Mouse (Mus musculus) heart, postnatal 0 days (tissue): Measurements from ENCODE around the gene Adck2. TPM values are rescaled to one million over a fixed set of nuclear protein-coding genes. Genes with fewer than 3 reads are reported as not detected.

Source experiments
- ATAC-seq: fragments of 200-750 bp; cut with Nextera tagmentation; 2 replicates; pipeline ENCODE4 v1.8.0; 2017; ENCODE audit warnings: low read depth, moderate number of reproducible peaks, moderate library complexity; ENCODE audit not compliant: insufficient read depth
- DNase-seq: peaks from one replicate; pipeline ENCODE4 v3.0.0-alpha.2; 2016; ENCODE audit warnings: low spot score
- H3K27ac ChIP-seq: fragments of 300-500 bp; sonication (generic); 2 replicates; pipeline ENCODE4 v1.5.1; 2014; ENCODE audit warnings: low read depth, mild to moderate bottlenecking
- H3K27me3 ChIP-seq: fragments of 300-500 bp; sonication (generic); 2 replicates; pipeline ENCODE4 v1.6.1; 2014; ENCODE audit warnings: low read length, mixed read lengths; ENCODE audit not compliant: control insufficient read depth, insufficient read depth
- H3K36me3 ChIP-seq: fragments of 300-500 bp; sonication (generic); replicated peaks from 2 replicates; pipeline ENCODE4 v1.6.1; 2014; ENCODE audit warnings: low read length, mixed read lengths; ENCODE audit not compliant: control insufficient read depth, insufficient read depth
- H3K4me1 ChIP-seq: fragments of 300-500 bp; sonication (generic); 2 replicates; pipeline ENCODE4 v1.6.1; 2014; ENCODE audit warnings: antibody characterized with exemption; ENCODE audit not compliant: control insufficient read depth, insufficient read depth
- H3K4me2 ChIP-seq: fragments of 300-500 bp; sonication (generic); 2 replicates; pipeline ENCODE4 v1.6.1; 2014; ENCODE audit warnings: low read depth, mild to moderate bottlenecking, low read length, moderate library complexity
- H3K4me3 ChIP-seq: fragments of 300-500 bp; sonication (generic); 2 replicates; pipeline ENCODE4 v1.5.1; 2014; ENCODE audit warnings: low read depth, low read length
- H3K9ac ChIP-seq: fragments of 300-500 bp; sonication (generic); replicated peaks from 2 replicates; pipeline ENCODE4 v1.6.1; 2014; ENCODE audit warnings: low read depth, low read length, mixed read lengths
- H3K9me3 ChIP-seq: fragments of 300-500 bp; sonication (generic); replicated peaks from 2 replicates; pipeline ENCODE4 v1.6.1; 2016; ENCODE audit warnings: low read length; ENCODE audit not compliant: control insufficient read depth
- CTCF ChIP-seq: IDR thresholded peaks from 2 replicates; pipeline ENCODE4 v1.5.1; 2016; ENCODE audit warnings: antibody characterized with exemption, control low read depth, low read depth
- EP300 ChIP-seq: IDR thresholded peaks from 2 replicates; pipeline ENCODE4 v1.6.1; 2016; ENCODE audit warnings: antibody characterized with exemption, low read depth
- WGBS: fragments of 180-500 bp; shearing (Covaris S2); extraction: QIAGEN DNeasy Blood & Tissue Kit; methylation state at CpG from one replicate; pipeline ENCODE4 v1.1.7; 2014; 5-methylcytosine and 5-hydroxymethylcytosine counted together
- polyA plus RNA-seq: library from polyadenylated mRNA; unstranded; fragments of >200 nt; fragmentation: Nextera tagmentation; extraction: Ambion mirVana; gene quantifications from 2 replicates; pipeline ENCODE4 v1.2.1, GENCODE M21; 2015
- total RNA-seq: library from RNA; depleted of rRNA; stranded (reverse); fragments of >200 nt; gene quantifications from 2 replicates; pipeline ENCODE4 v1.2.3, GENCODE M21; 2014; ENCODE audit warnings: low replicate concordance

Gene Adck2
- total and polyA plus RNA-seq, 2 experiments from 2014 or later: 22.4 to 24.4 TPM

- WGBS: 92% methylated on average over 3 of the region's 3 CpGs
- no peak for DNase-seq
- Histone ChIP-seq H3K27ac (no peak overlapping the region), H3K9ac (no peak overlapping the region), H3K9me3 (no peaks in the 10 kb centered on the region), H3K36me3 (peaks cover 55% of the 10 kb centered on the region), H3K4me3 (no peak overlapping the region), H3K4me1 (0 out of 2 replicates have a peak, but pooled peaks cover 7% of the 10 kb centered on the region), H3K27me3 (no peaks in the 10 kb centered on the region), H3K4me2 (no peak overlapping the region)
- TF ChIP-seq EP300 (no peak), CTCF (no peak)
- ATAC-seq: no peak
These were observed 27.2 kb downstream of the Adck2 start for GRCm38 (mm10) chr6:39600851-39601250.

- ATAC-seq: no peak
- WGBS: 76% methylated on average over 3 of the region's 3 CpGs
- Histone ChIP-seq H3K9me3 (no peaks in the 10 kb centered on the region), H3K4me2 (no peak overlapping the region), H3K27me3 (no peaks in the 10 kb centered on the region), H3K27ac (no peak overlapping the region), H3K4me1 (0 out of 2 replicates have a peak, but pooled peaks cover 13% of the 10 kb centered on the region), H3K36me3 (peaks cover 46% of the 10 kb centered on the region), H3K9ac (no peak overlapping the region), H3K4me3 (no peak overlapping the region)
- DNase-seq: no peak
- TF ChIP-seq CTCF: no peak
- TF ChIP-seq EP300: no peak
These were observed 28.2 kb downstream of the Adck2 start for GRCm38 (mm10) chr6:39601828-39602227.

GRCm38 (mm10) chr6:39604565-39604964 is 30.9 kb downstream of the Adck2 start:
- no peak overlapping the region for H3K4me3 ChIP-seq
- H3K27ac ChIP-seq: no peak overlapping the region
- 83% methylated on average over 5 of the region's 5 CpGs for WGBS
- H3K4me2 ChIP-seq: no peak overlapping the region
- H3K9me3 ChIP-seq: no peaks in the 10 kb centered on the region
- TF ChIP-seq EP300 (no peak), CTCF (no peak)
- no peak for DNase-seq
- H3K36me3 ChIP-seq: peaks cover 29% of the 10 kb centered on the region
- no peak overlapping the region for H3K9ac ChIP-seq
- no peaks in the 10 kb centered on the region for H3K27me3 ChIP-seq
- H3K4me1 ChIP-seq: 0 out of 2 replicates have a peak, but pooled peaks cover 13% of the 10 kb centered on the region
- no peak for ATAC-seq

- no peak overlapping the region for H3K4me3 ChIP-seq
These were observed 32.4 kb downstream of the Adck2 start for GRCm38 (mm10) chr6:39606056-39606455.

GRCm38 (mm10) chr6:39606862-39607261 is 33.2 kb downstream of the Adck2 start:
- TF ChIP-seq CTCF (no peak), EP300 (no peak)
- WGBS: 39% methylated on average over 3 of the region's 3 CpGs
- Histone ChIP-seq H3K36me3 (peaks cover 19% of the 10 kb centered on the region), H3K4me2 (no peak overlapping the region), H3K9ac (no peak overlapping the region), H3K27ac (no peak overlapping the region), H3K9me3 (no peaks in the 10 kb centered on the region), H3K27me3 (no peaks in the 10 kb centered on the region), H3K4me1 (0 out of 2 replicates have a peak, but pooled peaks cover 13% of the 10 kb centered on the region), H3K4me3 (no peak overlapping the region)
- DNase-seq (no peak), ATAC-seq (no peak)

More at GRCm38 (mm10) chr6:39606056-39606455, 32.4 kb downstream of the Adck2 start:
- Histone ChIP-seq H3K4me2 (no peak overlapping the region), H3K9me3 (no peaks in the 10 kb centered on the region), H3K4me1 (0 out of 2 replicates have a peak, but pooled peaks cover 13% of the 10 kb centered on the region), H3K9ac (no peak overlapping the region), H3K27ac (no peak overlapping the region), H3K27me3 (no peaks in the 10 kb centered on the region), H3K36me3 (peaks cover 19% of the 10 kb centered on the region)
- DNase-seq (no peak), ATAC-seq (no peak)
- no peak for TF ChIP-seq EP300
- no peak for TF ChIP-seq CTCF
- WGBS: 28% methylated on average over 6 of the region's 6 CpGs

- no peak overlapping the region for H3K4me2 ChIP-seq
- no peak overlapping the region for H3K9ac ChIP-seq
- TF ChIP-seq EP300: no peak
- no peak for TF ChIP-seq CTCF
- no peak for ATAC-seq
- no peak overlapping the region for H3K4me3 ChIP-seq
- H3K9me3 ChIP-seq: no peaks in the 10 kb centered on the region
- 37% methylated on average over 5 of the region's 5 CpGs for WGBS
- 0 out of 2 replicates have a peak, but pooled peaks cover 13% of the 10 kb centered on the region for H3K4me1 ChIP-seq
- peaks cover 22% of the 10 kb centered on the region for H3K36me3 ChIP-seq
- H3K27me3 ChIP-seq: no peaks in the 10 kb centered on the region
- DNase-seq: no peak
- H3K27ac ChIP-seq: peak overlapping the region; percentile 48; the same call in 1 of the 2 replicates
These were observed 33.7 kb downstream of the Adck2 start for GRCm38 (mm10) chr6:39607365-39607764.
